Mouse (Mus musculus) heart, postnatal 0 days (tissue): ENCODE data around the gene Wdr83.

Source experiments
- CTCF ChIP-seq: IDR thresholded peaks from 2 replicates; pipeline ENCODE4 v1.5.1; 2016; ENCODE audit warnings: antibody characterized with exemption, control low read depth, low read depth
- EP300 ChIP-seq: IDR thresholded peaks from 2 replicates; pipeline ENCODE4 v1.6.1; 2016; ENCODE audit warnings: antibody characterized with exemption, low read depth

DNA sequence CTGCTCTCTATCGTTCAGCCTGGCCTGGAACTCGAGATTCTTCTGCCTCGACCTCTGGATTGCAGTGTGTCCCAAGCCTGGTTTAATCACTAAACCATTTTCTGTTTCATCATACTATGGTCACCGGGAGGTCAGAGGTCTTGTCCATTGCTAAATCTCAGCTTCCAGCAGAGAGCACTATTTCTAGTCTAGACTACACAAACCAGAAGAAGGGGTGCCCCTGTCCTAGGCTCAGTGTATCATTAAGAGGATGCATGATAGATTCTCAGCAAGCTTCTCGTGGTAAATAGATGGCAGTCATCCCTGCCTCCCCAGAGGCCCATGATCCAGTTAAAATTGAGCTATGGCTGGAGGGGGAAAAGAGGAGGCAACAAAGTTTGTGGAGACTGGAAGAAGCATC, 10.1 kb downstream of the Wdr83 start:
- no peak for TF ChIP-seq EP300
- no peak for TF ChIP-seq CTCF
